Mouse (Mus musculus) embryonic facial prominence, embryonic 13.5 days (tissue): Measurements from ENCODE around the gene St6gal1. TPM values are rescaled to one million over a fixed set of nuclear protein-coding genes. Genes with fewer than 3 reads are reported as not detected.

Experiments used
- ATAC-seq: fragments of 200-750 bp; cut with Nextera tagmentation; 2 replicates; pipeline ENCODE4 v1.8.0; 2017; ENCODE audit warnings: low read depth; ENCODE audit not compliant: insufficient number of reproducible peaks, insufficient read depth, low FRiP score, low TSS enrichment
- H3K27ac ChIP-seq: fragments of 300-500 bp; sonication (generic); 2 replicates; pipeline ENCODE4 v1.5.1; 2015; ENCODE audit warnings: moderate library complexity, mild to moderate bottlenecking, inconsistent platforms
- H3K27me3 ChIP-seq: fragments of 300-500 bp; sonication (generic); 2 replicates; pipeline ENCODE4 v1.6.1; 2015; ENCODE audit warnings: mild to moderate bottlenecking, inconsistent platforms
- H3K36me3 ChIP-seq: fragments of 300-500 bp; sonication (generic); 2 replicates; pipeline ENCODE4 v1.6.1; 2015; ENCODE audit warnings: mild to moderate bottlenecking, inconsistent platforms
- H3K4me1 ChIP-seq: fragments of 300-500 bp; sonication (generic); 2 replicates; pipeline ENCODE4 v1.6.1; 2015; ENCODE audit warnings: inconsistent platforms
- H3K4me2 ChIP-seq: fragments of 300-500 bp; sonication (generic); 2 replicates; pipeline ENCODE4 v1.6.1; 2015; ENCODE audit warnings: moderate library complexity, mild to moderate bottlenecking, inconsistent platforms
- H3K4me3 ChIP-seq: fragments of 300-500 bp; sonication (generic); 2 replicates; pipeline ENCODE4 v1.5.1; 2015; ENCODE audit warnings: mild to moderate bottlenecking, inconsistent platforms
- H3K9ac ChIP-seq: fragments of 300-500 bp; sonication (generic); 2 replicates; pipeline ENCODE4 v1.6.1; 2015; ENCODE audit warnings: mild to moderate bottlenecking, inconsistent platforms
- H3K9me3 ChIP-seq: fragments of 300-500 bp; sonication (generic); 2 replicates; pipeline ENCODE4 v1.6.1; 2016; ENCODE audit warnings: inconsistent platforms
- WGBS: fragments of 180-500 bp; shearing (Covaris S2); methylation state at CpG from one replicate; pipeline ENCODE4 v1.1.7; 2015; ENCODE audit warnings: mixed read lengths; 5-methylcytosine and 5-hydroxymethylcytosine counted together
- polyA plus RNA-seq: library from polyadenylated mRNA; unstranded; fragments of >200 nt; fragmentation: Nextera tagmentation; extraction: Ambion mirVana; gene quantifications from 2 replicates; pipeline ENCODE4 v1.2.1, GENCODE M21; 2015

Gene St6gal1
- polyA plus RNA-seq, 1 experiment from 2014 or later, result 19.6 TPM

DNA sequence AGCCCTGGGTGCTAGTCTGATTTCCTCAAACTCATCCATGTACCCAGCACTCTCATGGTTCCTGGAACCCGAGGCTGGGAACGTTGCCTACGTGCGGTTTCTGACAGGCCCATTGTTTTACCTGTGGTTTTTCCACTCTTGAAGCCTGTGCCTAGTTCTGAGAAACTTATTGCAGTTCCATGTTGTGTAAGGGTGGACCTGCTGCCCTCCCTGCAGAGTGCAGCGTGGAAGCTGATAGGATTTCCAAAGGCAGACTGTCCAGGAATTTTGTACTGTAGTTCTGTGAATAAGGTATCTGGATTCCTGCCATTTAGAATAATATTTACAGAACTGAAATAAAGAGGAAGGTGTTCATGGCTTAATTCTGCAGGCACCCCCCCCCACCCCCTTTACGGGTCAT lies 102.1 kb downstream of the St6gal1 start:
- 93% methylated on average over 6 of the region's 6 CpGs for WGBS
- Histone ChIP-seq H3K9ac (no peak overlapping the region), H3K27me3 (no peaks in the 10 kb centered on the region), H3K27ac (no peak overlapping the region), H3K9me3 (no peaks in the 10 kb centered on the region), H3K4me3 (no peak overlapping the region), H3K4me2 (no peak overlapping the region), H3K36me3 (peaks cover 39% of the 10 kb centered on the region), H3K4me1 (peaks cover 7% of the 10 kb centered on the region; the same call in 1 of the 2 replicates)
- no peak for ATAC-seq

DNA sequence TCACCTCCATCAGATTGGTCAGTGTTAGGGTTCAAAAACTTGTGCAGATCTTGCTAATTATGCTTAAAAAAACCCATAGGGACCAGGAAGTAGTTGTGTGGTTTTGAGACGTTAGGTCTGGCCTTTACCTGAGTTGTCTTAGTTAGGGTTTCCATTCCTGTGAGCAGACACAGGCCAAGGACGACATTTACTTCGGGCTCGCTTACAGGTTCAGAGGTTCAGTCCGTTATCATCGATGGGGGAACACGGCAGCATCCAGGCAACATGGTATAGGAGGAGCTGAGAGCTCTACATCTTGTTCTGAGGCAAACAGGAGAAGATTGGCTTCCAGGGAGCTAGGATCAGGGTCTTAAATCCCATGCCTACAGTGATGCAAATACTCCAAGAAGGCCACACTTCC lies 102.7 kb downstream of the St6gal1 start:
- Histone ChIP-seq H3K27me3 (no peaks in the 10 kb centered on the region), H3K4me3 (no peak overlapping the region), H3K4me2 (no peak overlapping the region), H3K27ac (no peak overlapping the region), H3K9me3 (no peaks in the 10 kb centered on the region), H3K36me3 (peaks cover 38% of the 10 kb centered on the region), H3K9ac (no peak overlapping the region), H3K4me1 (peaks cover 7% of the 10 kb centered on the region; the same call in 1 of the 2 replicates)
- 90% methylated on average over 7 of the region's 7 CpGs for WGBS
- no peak for ATAC-seq

- peaks cover 38% of the 10 kb centered on the region for H3K36me3 ChIP-seq
- peaks cover 7% of the 10 kb centered on the region; the same call in 1 of the 2 replicates for H3K4me1 ChIP-seq
- 92% methylated on average over 7 of the region's 7 CpGs for WGBS
- H3K27ac ChIP-seq, result no peak overlapping the region
- no peak overlapping the region for H3K4me3 ChIP-seq
- H3K9me3 ChIP-seq, result no peaks in the 10 kb centered on the region
- no peak overlapping the region for H3K9ac ChIP-seq
- no peaks in the 10 kb centered on the region for H3K27me3 ChIP-seq
- ATAC-seq, result no peak
- no peak overlapping the region for H3K4me2 ChIP-seq
These were observed 103.7 kb downstream of the St6gal1 start for GRCm38 (mm10) chr16:23328201-23328600.

DNA sequence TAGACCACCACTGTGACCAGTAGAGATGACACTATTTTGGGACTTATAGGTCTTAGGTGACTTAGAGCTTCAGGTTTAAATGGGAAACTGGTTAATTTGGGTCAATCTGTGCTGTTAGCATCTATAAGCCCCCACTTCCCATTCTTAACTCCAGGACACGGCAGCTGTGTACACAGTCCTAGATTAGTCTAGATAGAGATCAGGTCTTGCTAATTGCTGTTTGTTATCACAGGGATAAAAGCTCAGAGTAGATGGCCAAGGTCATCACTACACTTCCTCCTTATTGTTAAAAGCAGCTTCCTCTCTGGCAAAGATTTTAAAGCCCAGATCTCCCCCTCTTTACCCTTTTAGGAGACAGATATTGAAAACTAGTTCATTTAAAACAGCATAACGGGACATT lies 107.6 kb downstream of the St6gal1 start:
- Histone ChIP-seq H3K27me3 (no peaks in the 10 kb centered on the region), H3K9me3 (no peaks in the 10 kb centered on the region), H3K4me3 (no peak overlapping the region), H3K9ac (no peak overlapping the region), H3K36me3 (peaks cover 39% of the 10 kb centered on the region), H3K4me2 (no peak overlapping the region), H3K27ac (no peak overlapping the region), H3K4me1 (no peaks in the 10 kb centered on the region)
- WGBS, result 63% methylated on average over 2 of the region's 2 CpGs
- ATAC-seq, result no peak

GRCm38 (mm10) chr16:23332686-23333085 lies 108.1 kb downstream of the St6gal1 start:
- no peaks in the 10 kb centered on the region for H3K9me3 ChIP-seq
- no peak overlapping the region for H3K9ac ChIP-seq
- no peak overlapping the region for H3K4me2 ChIP-seq
- H3K27me3 ChIP-seq, result no peaks in the 10 kb centered on the region
- peaks cover 34% of the 10 kb centered on the region for H3K36me3 ChIP-seq
- no peak overlapping the region for H3K27ac ChIP-seq
- H3K4me1 ChIP-seq, result no peaks in the 10 kb centered on the region
- ATAC-seq, result no peak
- WGBS, result 83% methylated on average over 6 of the region's 6 CpGs
- H3K4me3 ChIP-seq, result no peak overlapping the region

- ATAC-seq, result no peak
- Histone ChIP-seq H3K27ac (no peak overlapping the region), H3K9me3 (no peaks in the 10 kb centered on the region), H3K4me2 (no peak overlapping the region), H3K4me1 (no peaks in the 10 kb centered on the region), H3K4me3 (no peak overlapping the region), H3K36me3 (peaks cover 29% of the 10 kb centered on the region), H3K27me3 (no peaks in the 10 kb centered on the region), H3K9ac (no peak overlapping the region)
- 88% methylated on average over 6 of the region's 6 CpGs for WGBS
These were observed 109.5 kb downstream of the St6gal1 start for GRCm38 (mm10) chr16:23333875-23334551.

GRCm38 (mm10) chr16:23337317-23337716 lies 112.8 kb downstream of the St6gal1 start:
- H3K27ac ChIP-seq, result no peak overlapping the region
- no peak for ATAC-seq
- H3K4me2 ChIP-seq, result no peak overlapping the region
- no peaks in the 10 kb centered on the region for H3K9me3 ChIP-seq
- WGBS, result 55% methylated on average over 4 of the region's 4 CpGs
- no peaks in the 10 kb centered on the region for H3K27me3 ChIP-seq
- peaks cover 33% of the 10 kb centered on the region for H3K36me3 ChIP-seq
- H3K4me3 ChIP-seq, result no peak overlapping the region
- no peak overlapping the region for H3K9ac ChIP-seq
- H3K4me1 ChIP-seq, result no peaks in the 10 kb centered on the region

DNA sequence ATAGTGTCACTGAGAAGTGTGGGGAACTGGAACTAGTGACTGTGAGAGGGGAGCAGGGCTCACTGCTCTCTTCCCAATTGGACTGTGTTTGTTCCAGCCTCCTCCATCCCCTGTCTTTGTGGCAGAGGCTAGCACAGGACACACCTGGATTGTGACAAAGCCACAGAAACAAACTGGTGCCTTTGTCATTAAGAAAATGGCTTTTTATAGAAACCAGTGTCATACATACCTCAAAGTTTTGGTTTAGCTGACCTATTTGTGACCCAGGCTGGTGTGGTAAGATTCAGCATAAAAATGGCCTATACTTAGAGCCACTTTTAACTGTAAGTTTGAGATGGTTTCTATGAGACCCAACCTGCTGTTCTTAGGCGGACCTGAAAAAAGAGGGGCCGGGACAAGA lies 116.7 kb downstream of the St6gal1 start:
- H3K4me1 ChIP-seq, result no peaks in the 10 kb centered on the region
- no peak overlapping the region for H3K27ac ChIP-seq
- no peak overlapping the region for H3K4me2 ChIP-seq
- no peak for ATAC-seq
- H3K4me3 ChIP-seq, result no peak overlapping the region
- no peaks in the 10 kb centered on the region for H3K9me3 ChIP-seq
- H3K9ac ChIP-seq, result no peak overlapping the region
- H3K36me3 ChIP-seq, result peaks cover 42% of the 10 kb centered on the region
- WGBS, result 97% methylated on average over 2 of the region's 2 CpGs
- no peaks in the 10 kb centered on the region for H3K27me3 ChIP-seq

- H3K27me3 ChIP-seq, result no peaks in the 10 kb centered on the region
- no peak overlapping the region for H3K4me3 ChIP-seq
- H3K9ac ChIP-seq, result no peak overlapping the region
- H3K36me3 ChIP-seq, result peaks cover 13% of the 10 kb centered on the region
- 42% methylated on average over 2 of the region's 2 CpGs for WGBS
- H3K27ac ChIP-seq, result no peak overlapping the region
- ATAC-seq, result no peak
- no peaks in the 10 kb centered on the region for H3K9me3 ChIP-seq
- peaks cover 12% of the 10 kb centered on the region for H3K4me1 ChIP-seq
- no peak overlapping the region for H3K4me2 ChIP-seq
These were observed 126.3 kb downstream of the St6gal1 start for GRCm38 (mm10) chr16:23350802-23351201.

DNA sequence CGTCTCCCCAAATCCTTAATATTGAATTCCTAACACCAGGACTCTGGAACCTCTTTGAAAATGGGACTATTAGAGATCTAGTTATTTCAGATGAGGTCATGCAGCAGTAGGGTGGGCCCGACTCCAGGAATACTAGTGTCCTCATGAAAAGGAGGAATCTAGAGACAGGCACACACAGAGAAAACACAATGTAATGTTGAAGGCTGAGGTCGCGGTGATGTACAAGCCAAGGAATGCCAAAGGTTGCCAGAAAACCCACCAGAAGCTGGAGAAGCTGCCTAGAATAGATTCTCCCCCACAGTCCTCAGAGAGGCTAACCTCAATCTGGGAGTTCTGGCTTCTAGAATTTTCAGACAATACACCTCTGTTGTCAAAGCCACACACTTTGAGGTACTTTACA lies 136.5 kb downstream of the St6gal1 start:
- Histone ChIP-seq H3K4me3 (no peak overlapping the region), H3K4me2 (no peak overlapping the region), H3K9ac (no peak overlapping the region), H3K36me3 (peaks cover 39% of the 10 kb centered on the region), H3K27me3 (no peaks in the 10 kb centered on the region), H3K4me1 (no peaks in the 10 kb centered on the region), H3K27ac (no peak overlapping the region), H3K9me3 (no peaks in the 10 kb centered on the region)
- no peak for ATAC-seq
- WGBS, result 94% methylated on average over 4 of the region's 4 CpGs

- WGBS, result 83% methylated on average over 3 of the region's 3 CpGs
- no peak overlapping the region for H3K9ac ChIP-seq
- no peak overlapping the region for H3K27ac ChIP-seq
- H3K36me3 ChIP-seq, result peaks cover 34% of the 10 kb centered on the region
- ATAC-seq, result no peak
- no peaks in the 10 kb centered on the region for H3K9me3 ChIP-seq
- no peak overlapping the region for H3K4me3 ChIP-seq
- H3K4me2 ChIP-seq, result no peak overlapping the region
- H3K4me1 ChIP-seq, result no peaks in the 10 kb centered on the region
- H3K27me3 ChIP-seq, result no peaks in the 10 kb centered on the region
These were observed 137.0 kb downstream of the St6gal1 start for GRCm38 (mm10) chr16:23361434-23361970.

DNA sequence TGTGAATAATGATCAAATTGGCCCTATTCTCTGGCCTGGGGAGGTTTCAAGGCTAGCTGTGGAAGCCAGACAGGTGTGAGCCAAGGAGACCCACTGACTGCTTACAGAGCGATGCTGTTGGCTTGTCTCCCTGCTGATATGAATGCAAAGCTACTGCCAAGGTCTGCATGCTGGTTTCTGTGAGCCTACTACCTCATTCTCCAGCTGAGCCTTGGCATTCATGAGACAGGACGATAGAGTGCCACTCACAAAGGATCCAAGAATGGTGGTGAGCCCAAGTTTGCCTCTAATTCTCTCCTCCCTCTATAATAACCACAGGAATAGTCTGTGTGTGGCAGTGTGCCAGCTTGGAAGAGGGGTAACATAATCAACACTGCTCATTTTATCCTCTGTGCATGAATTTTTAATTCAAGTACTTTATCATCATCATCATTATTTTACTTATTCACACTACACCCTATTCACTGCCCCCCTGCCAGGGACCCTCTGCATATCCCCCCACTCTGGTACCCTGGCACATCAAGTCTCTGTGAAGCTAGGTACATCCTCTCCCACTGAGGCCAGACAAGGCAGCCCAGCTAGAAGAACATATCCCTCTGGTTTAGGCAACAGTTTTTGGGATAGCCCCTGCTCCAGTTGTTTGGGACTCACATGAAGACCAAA lies 139.9 kb downstream of the St6gal1 start:
- no peak overlapping the region for H3K4me2 ChIP-seq

More for the DNA sequence above, 139.9 kb downstream of the St6gal1 start:
- ATAC-seq, result no peak
- Histone ChIP-seq H3K4me1 (no peaks in the 10 kb centered on the region), H3K4me3 (no peak overlapping the region), H3K36me3 (peaks cover 8% of the 10 kb centered on the region; the same call in 1 of the 2 replicates), H3K9ac (no peak overlapping the region), H3K27ac (no peak overlapping the region), H3K9me3 (no peaks in the 10 kb centered on the region), H3K27me3 (no peaks in the 10 kb centered on the region)
- 81% methylated on average over 2 of the region's 2 CpGs for WGBS
